Mouse (Mus musculus): Measurements from ENCODE around the gene Xirp1. TPM values are rescaled to one million over a fixed set of nuclear protein-coding genes. Genes with fewer than 3 reads are reported as not detected.

Gene Xirp1
- polyA plus RNA-seq, 1 experiment from 2014 or later: 0.17 TPM

DNA sequence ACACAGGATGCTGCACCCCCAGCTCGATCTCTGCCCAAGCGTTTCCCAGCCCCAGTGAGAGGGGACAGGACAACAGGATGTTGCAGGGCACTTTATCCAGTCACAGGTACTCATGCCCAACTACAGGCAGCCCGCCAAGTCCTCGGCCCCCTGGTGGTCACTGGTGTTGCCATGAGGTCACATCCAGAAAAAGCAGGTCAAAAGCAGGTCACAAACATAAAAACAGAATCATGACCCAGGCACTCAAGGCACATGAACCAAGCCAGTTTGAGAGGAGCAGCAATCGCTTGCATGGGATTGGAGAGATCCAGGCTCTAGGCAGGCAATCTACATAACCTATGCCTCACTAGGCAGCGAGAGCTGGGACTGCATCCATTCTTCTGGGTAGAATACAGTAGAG, 53.2 kb downstream of the Xirp1 start:
- no peak overlapping the region for H3K4me2 ChIP-seq
- peaks cover 34% of the 10 kb centered on the region for H3K36me3 ChIP-seq (replicated peaks)
- no peak for ATAC-seq (ENCODE audit: insufficient read depth)
- H3K9ac ChIP-seq: no peak overlapping the region
- H3K9me3 ChIP-seq (replicated peaks): no peaks in the 10 kb centered on the region
- no peak overlapping the region for H3K4me3 ChIP-seq (replicated peaks)
- WGBS (ENCODE audit: insufficient replicate concordance): 29% methylated on average over 6 of the region's 6 CpGs
- H3K27me3 ChIP-seq: no peaks in the 10 kb centered on the region
- 0 out of 2 replicates have a peak, but pooled peaks cover 3% of the 10 kb centered on the region for H3K4me1 ChIP-seq (replicated peaks)
- no peak overlapping the region for H3K27ac ChIP-seq (replicated peaks)

DNA sequence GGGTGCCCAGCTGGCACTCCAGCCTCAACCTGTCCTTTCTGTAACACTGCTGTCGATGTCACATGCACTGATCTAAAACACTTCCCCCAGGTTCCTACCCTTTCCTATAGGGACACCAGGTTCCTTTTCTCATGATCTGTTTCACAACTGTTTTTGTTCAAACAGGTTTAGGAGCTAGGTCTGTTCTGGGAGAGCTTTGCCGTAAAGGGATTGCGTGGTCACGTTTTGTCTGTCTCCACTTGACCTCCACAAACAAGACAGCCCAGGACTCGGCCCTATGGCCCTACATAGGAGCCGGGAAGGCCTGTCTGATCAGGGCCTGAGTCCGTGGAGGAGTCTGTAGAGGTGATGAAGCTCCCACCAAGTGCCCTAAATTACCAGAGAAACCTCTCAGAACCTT, 53.6 kb downstream of the Xirp1 start:
- no peak overlapping the region for H3K27ac ChIP-seq (replicated peaks)
- peak; percentile 26; the same call in 1 of the 2 replicates for ATAC-seq (ENCODE audit: insufficient read depth)
- 65% methylated on average over 7 of the region's 7 CpGs for WGBS (ENCODE audit: insufficient replicate concordance)

DNA sequence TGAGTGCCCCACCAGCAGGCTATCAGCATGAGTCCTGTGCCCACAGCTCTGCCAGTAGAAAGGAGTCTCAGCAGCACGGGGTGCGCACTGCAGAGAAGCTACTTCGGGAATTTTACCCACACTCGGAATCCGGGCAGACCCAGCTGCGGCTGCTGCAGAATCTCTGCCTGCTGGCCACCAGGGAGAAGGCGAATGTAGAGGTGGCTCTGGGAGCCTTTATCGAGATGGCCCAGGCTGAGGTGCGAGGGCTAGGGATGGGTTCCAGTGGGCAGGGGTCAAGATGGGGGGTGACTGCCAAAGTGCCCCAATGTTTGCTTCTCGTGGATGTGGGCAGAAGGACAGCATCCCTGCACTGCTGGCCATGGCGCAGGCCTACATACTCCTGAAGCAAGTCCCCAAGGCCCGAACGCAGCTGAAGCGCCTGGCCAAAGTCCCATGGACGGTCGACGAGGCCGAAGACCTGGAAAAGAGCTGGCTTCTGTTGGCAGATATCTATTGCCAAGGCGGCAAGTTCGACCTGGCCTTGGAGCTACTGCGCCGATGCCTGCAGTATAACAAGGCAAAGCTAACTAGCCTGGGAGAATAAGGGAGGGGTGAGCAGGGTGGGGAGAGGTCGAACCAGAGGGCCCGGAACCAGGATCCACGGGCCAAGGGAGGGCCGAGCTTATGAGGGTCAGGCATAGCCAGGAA, 57.0 kb downstream of the Xirp1 start:
- H3K4me1 ChIP-seq (replicated peaks): peaks cover 22% of the 10 kb centered on the region; the same call in 1 of the 2 replicates
- no peak for ATAC-seq (ENCODE audit: insufficient read depth)
- 80% methylated on average over 26 of the region's 26 CpGs for WGBS (ENCODE audit: insufficient replicate concordance)
- 0 out of 2 replicates have a peak, but pooled peaks cover 4% of the 10 kb centered on the region for H3K36me3 ChIP-seq (replicated peaks)
- H3K4me2 ChIP-seq: no peak overlapping the region
- H3K27ac ChIP-seq (replicated peaks): no peak overlapping the region
- no peaks in the 10 kb centered on the region for H3K9me3 ChIP-seq (replicated peaks)
- H3K27me3 ChIP-seq: no peaks in the 10 kb centered on the region
- no peak overlapping the region for H3K9ac ChIP-seq
- no peak overlapping the region for H3K4me3 ChIP-seq (replicated peaks)

More for the DNA sequence above, 53.6 kb downstream of the Xirp1 start:
- Histone ChIP-seq H3K9me3 (replicated peaks) (no peaks in the 10 kb centered on the region), H3K4me2 (no peak overlapping the region), H3K27me3 (no peaks in the 10 kb centered on the region), H3K4me1 (replicated peaks) (0 out of 2 replicates have a peak, but pooled peaks cover 3% of the 10 kb centered on the region), H3K9ac (no peak overlapping the region), H3K36me3 (replicated peaks) (peaks cover 31% of the 10 kb centered on the region), H3K4me3 (replicated peaks) (no peak overlapping the region)

DNA sequence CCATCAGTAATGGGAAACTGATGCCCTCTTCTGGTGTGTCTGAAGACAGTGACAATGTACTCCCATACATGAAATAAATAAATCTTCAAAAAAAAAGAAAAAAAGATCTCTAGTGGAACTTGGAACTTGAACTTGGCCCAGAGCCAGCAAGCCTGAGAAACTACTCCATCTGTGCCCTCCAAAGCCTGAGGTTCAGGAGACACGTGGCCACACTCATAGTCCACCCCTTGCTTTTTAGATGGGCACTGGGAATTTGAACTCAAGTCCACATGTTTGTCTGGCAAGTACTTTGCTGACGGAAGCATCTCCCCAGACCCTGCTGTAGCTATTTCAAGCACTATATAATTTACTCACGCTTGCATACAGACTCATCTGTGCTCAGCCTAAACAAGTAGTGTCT, 58.2 kb downstream of the Xirp1 start:
- Histone ChIP-seq H3K36me3 (replicated peaks) (no peaks in the 10 kb centered on the region), H3K27ac (replicated peaks) (no peak overlapping the region), H3K9me3 (replicated peaks) (no peaks in the 10 kb centered on the region), H3K27me3 (no peaks in the 10 kb centered on the region), H3K4me1 (replicated peaks) (peaks cover 19% of the 10 kb centered on the region; the same call in 1 of the 2 replicates), H3K4me3 (replicated peaks) (no peak overlapping the region), H3K9ac (no peak overlapping the region), H3K4me2 (no peak overlapping the region)
- WGBS (ENCODE audit: insufficient replicate concordance): 46% methylated on average over 3 of the region's 3 CpGs
- ATAC-seq (ENCODE audit: insufficient read depth): no peak

DNA sequence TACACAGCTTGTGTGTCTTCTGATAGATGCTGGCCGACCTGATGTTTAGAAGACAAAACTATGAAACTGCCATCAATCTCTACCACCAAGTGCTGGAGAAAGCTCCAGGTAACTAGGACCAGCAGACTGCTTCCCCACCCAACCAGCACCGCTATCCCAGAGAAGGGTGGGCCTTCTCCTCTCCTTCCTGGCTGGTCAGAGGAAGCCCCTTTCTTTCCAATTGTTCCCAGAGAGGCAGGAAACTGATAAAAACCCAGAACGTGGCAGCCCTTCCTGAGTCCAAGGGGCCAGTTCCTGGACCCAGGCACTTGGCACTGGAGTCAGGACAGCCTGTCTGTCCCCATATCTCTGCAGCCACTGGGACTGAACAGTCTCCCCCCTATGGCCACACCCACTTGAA, 59.2 kb downstream of the Xirp1 start:
- 42% methylated on average over 3 of the region's 3 CpGs for WGBS (ENCODE audit: insufficient replicate concordance)
- Histone ChIP-seq H3K4me1 (replicated peaks) (peaks cover 19% of the 10 kb centered on the region; the same call in 1 of the 2 replicates), H3K9me3 (replicated peaks) (no peaks in the 10 kb centered on the region), H3K36me3 (replicated peaks) (no peaks in the 10 kb centered on the region), H3K4me3 (replicated peaks) (no peak overlapping the region), H3K27ac (replicated peaks) (no peak overlapping the region), H3K27me3 (no peaks in the 10 kb centered on the region), H3K4me2 (no peak overlapping the region), H3K9ac (no peak overlapping the region)
- ATAC-seq (ENCODE audit: insufficient read depth): no peak

Other genes starting within 250 kb of the Xirp1 start
- 0.02 TPM in 1 of 2 replicates, not detected in the other for gene Scn11a, start 198.1 kb downstream of the Xirp1 start, polyA plus RNA-seq (2015; fragmentation: Nextera tagmentation; extraction: Ambion mirVana)
- 21.2 and 21.4 TPM in 2 replicates for gene Wdr48, start 128.7 kb downstream of the Xirp1 start, polyA plus RNA-seq (2015; fragmentation: Nextera tagmentation; extraction: Ambion mirVana)
- 9.9 and 11.4 TPM in 2 replicates for gene Gorasp1, start 86.0 kb downstream of the Xirp1 start, polyA plus RNA-seq (2015; fragmentation: Nextera tagmentation; extraction: Ambion mirVana)
- 0.14 and 0.22 TPM in 2 replicates for gene Ttc21a, start 86.0 kb downstream of the Xirp1 start, polyA plus RNA-seq (2015; fragmentation: Nextera tagmentation; extraction: Ambion mirVana)
- gene Csrnp1, start 38.9 kb downstream of the Xirp1 start, polyA plus RNA-seq (2015; fragmentation: Nextera tagmentation; extraction: Ambion mirVana): 2.0 and 2.8 TPM in 2 replicates
- 2.7 and 3.5 TPM in 2 replicates for gene Cx3cr1, start 46.3 kb upstream of the Xirp1 start, polyA plus RNA-seq (2015; fragmentation: Nextera tagmentation; extraction: Ambion mirVana)
- gene Ccr8, start 68.5 kb upstream of the Xirp1 start, polyA plus RNA-seq (2015; fragmentation: Nextera tagmentation; extraction: Ambion mirVana): 0.07 TPM in 1 of 2 replicates, not detected in the other
- gene Slc25a38, start 86.8 kb upstream of the Xirp1 start, polyA plus RNA-seq (2015; fragmentation: Nextera tagmentation; extraction: Ambion mirVana): 130 and 137 TPM in 2 replicates
- gene Rpsa, start 104.1 kb upstream of the Xirp1 start, polyA plus RNA-seq (2015; fragmentation: Nextera tagmentation; extraction: Ambion mirVana): 830 and 871 TPM in 2 replicates
- gene Mobp, start 126.1 kb upstream of the Xirp1 start, polyA plus RNA-seq (2015; fragmentation: Nextera tagmentation; extraction: Ambion mirVana): not detected in 2 replicates